Mouse (Mus musculus) olfactory bulb, adult 2 months (tissue): ENCODE measurements around the gene Iqck. TPM values are rescaled to one million over a fixed set of nuclear protein-coding genes. Genes with fewer than 3 reads are reported as not detected.

Experiments used
- H3K27ac ChIP-seq: fragments of 200-500 bp; 2 replicates; pipeline ENCODE4 v1.5.1; 2012; ENCODE audit warnings: low read depth, low read length; ENCODE audit not compliant: insufficient read depth
- H3K4me1 ChIP-seq: fragments of 200-500 bp; 2 replicates; pipeline ENCODE4 v1.6.1; 2012; ENCODE audit warnings: low read length; ENCODE audit not compliant: control insufficient read depth, insufficient read depth
- H3K4me3 ChIP-seq: fragments of 200-500 bp; 2 replicates; pipeline ENCODE4 v1.5.1; 2012; ENCODE audit warnings: mild to moderate bottlenecking, low read depth, low read length, moderate library complexity; ENCODE audit not compliant: insufficient read depth
- CTCF ChIP-seq: fragments of 200-500 bp; IDR thresholded peaks from 2 replicates; pipeline ENCODE4 v1.5.1; 2012; ENCODE audit warnings: low read depth, mild to moderate bottlenecking, low read length, moderate library complexity; ENCODE audit not compliant: insufficient read depth
- POLR2A ChIP-seq: fragments of 200-500 bp; IDR thresholded peaks from 2 replicates; pipeline ENCODE4 v1.6.1; 2012; ENCODE audit warnings: mild to moderate bottlenecking, low read depth, low read length, moderate library complexity; ENCODE audit not compliant: insufficient read depth
- WGBS: fragments of 180-500 bp; shearing (Covaris S2); methylation state at CpG from one replicate; pipeline ENCODE4 v1.1.7; 2018; 5-methylcytosine and 5-hydroxymethylcytosine counted together
- polyA plus RNA-seq: library from polyadenylated mRNA; stranded (reverse); fragments of >200 nt; gene quantifications from 2 replicates; pipeline ENCODE4 v1.2.4, GENCODE M21; 2012; ENCODE audit warnings: low replicate concordance; ENCODE audit not compliant: missing spikeins, insufficient read depth, insufficient read length

Iqck gene
- polyA plus RNA-seq, 1 experiment, result not detected

- Histone ChIP-seq H3K27ac (no peak overlapping the region), H3K4me3 (no peak overlapping the region), H3K4me1 (peaks cover 16% of the 10 kb centered on the region)
- 77% methylated on average over 2 of the region's 2 CpGs for WGBS
- TF ChIP-seq POLR2A (no peak), CTCF (no peak)
These were observed 44.5 kb downstream of the Iqck start for GRCm38 (mm10) chr7:118900090-118900489.

DNA sequence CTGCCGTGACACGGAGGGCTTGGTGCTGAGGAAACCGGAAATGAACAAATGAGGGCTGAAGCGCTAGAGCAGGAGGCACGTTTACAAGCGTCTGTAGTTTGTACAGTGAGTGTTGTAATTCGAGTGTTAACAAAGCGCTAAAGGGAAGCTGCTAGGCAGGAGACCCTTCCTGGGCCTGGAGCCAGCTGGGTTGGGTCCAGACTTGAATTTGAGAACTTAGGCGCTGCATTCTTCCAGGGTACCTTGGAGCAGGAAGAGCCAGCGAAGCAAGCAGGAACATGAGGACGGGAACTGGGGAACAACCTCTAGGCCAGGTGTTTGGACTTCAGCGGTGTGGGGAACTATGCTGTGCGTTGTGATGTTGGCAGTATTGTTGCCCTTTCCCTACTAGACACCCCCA, 47.4 kb downstream of the Iqck start:
- Histone ChIP-seq H3K4me3 (no peak overlapping the region), H3K4me1 (peaks cover 17% of the 10 kb centered on the region), H3K27ac (no peak overlapping the region)
- WGBS, result 27% methylated on average over 13 of the region's 13 CpGs
- no peak for TF ChIP-seq POLR2A
- TF ChIP-seq CTCF, result no peak

DNA sequence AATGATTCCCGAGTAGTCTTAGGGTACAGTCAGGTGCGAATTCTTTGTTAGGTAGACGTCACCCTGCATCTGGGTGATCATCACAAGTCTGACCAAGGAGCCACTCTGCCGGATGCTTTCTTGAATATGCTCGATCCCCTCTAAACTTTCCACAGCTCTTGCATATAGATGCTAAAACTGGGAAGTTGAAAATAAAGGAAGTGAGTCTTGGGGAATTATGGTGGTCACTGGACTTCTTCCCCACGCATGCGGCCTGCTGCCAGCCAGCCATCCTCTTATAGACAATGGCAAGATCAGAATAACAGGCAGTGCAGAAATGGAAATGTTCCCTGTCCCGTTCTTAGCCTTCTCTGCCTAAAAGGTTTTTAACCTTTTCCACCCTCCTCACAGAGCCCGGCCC, 48.3 kb downstream of the Iqck start:
- Histone ChIP-seq H3K4me3 (no peak overlapping the region), H3K4me1 (peaks cover 17% of the 10 kb centered on the region), H3K27ac (no peak overlapping the region)
- TF ChIP-seq CTCF (no peak), POLR2A (no peak)
- WGBS, result 90% methylated on average over 9 of the region's 9 CpGs

GRCm38 (mm10) chr7:118904530-118904929, 49.0 kb downstream of the Iqck start:
- H3K27ac ChIP-seq, result no peak overlapping the region
- peaks cover 17% of the 10 kb centered on the region for H3K4me1 ChIP-seq
- H3K4me3 ChIP-seq, result no peak overlapping the region
- WGBS, result 88% methylated on average over 4 of the region's 4 CpGs
- TF ChIP-seq CTCF (no peak), POLR2A (no peak)

GRCm38 (mm10) chr7:118908961-118909515, 53.5 kb downstream of the Iqck start:
- TF ChIP-seq POLR2A (no peak), CTCF (no peak)

DNA sequence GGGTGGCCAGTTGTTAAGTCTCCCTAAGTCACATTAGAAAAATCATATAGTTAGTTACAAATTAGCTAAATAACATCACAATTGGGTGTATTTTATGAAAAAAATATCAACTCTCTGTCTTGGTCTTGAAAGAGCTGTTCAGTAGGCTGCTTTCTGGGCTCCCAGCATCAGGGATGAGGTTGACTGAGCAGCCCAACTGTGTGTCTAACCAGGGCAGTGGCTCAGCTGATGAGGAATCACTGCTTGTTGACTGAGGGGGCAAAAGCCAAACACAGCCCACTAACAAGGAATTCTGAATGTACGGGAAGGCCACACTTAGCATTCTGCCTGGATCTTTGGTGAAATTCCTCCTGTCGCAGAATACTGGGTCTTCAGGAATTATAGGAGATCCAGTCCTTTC, 54.9 kb downstream of the Iqck start:
- H3K4me3 ChIP-seq, result no peak overlapping the region
- no peak for TF ChIP-seq CTCF
- TF ChIP-seq POLR2A, result no peak
- 82% methylated on average over 2 of the region's 2 CpGs for WGBS
- H3K27ac ChIP-seq, result peak overlapping the region; percentile 16
- H3K4me1 ChIP-seq, result peaks cover 18% of the 10 kb centered on the region

More at GRCm38 (mm10) chr7:118908961-118909515, 53.5 kb downstream of the Iqck start:
- 40% methylated on average over 8 of the region's 8 CpGs for whole genome bisulfite sequencing
- Histone ChIP-seq H3K27ac (peak overlapping the region; percentile 81; the same call in 1 of the 2 replicates), H3K4me1 (peaks cover 20% of the 10 kb centered on the region), H3K4me3 (no peak overlapping the region)

DNA sequence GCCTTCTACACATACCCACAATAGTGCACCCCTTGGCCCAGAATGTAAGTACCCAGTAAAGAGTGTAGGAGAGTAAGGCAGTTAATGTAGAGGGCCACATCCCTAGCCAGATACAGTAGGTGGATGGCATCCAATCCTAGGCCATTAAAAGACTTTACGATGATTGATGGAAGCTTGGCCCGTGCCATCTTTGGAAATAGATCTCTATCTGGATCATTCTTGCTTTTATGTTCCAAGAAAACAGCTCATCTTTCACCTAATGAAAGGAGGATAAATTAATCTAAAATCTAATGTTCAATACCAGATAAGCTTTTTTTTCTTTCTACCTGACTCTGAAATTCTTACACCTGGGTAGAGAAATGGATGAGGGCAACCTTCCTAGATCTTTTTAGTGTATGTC, 55.6 kb downstream of the Iqck start:
- no peak overlapping the region for H3K4me3 ChIP-seq
- peaks cover 18% of the 10 kb centered on the region for H3K4me1 ChIP-seq
- 93% methylated on average over 2 of the region's 2 CpGs for WGBS
- peak overlapping the region; percentile 61; the same call in 1 of the 2 replicates for H3K27ac ChIP-seq
- no peak for TF ChIP-seq CTCF
- TF ChIP-seq POLR2A, result no peak

- Histone ChIP-seq H3K4me1 (peaks cover 17% of the 10 kb centered on the region), H3K4me3 (no peak overlapping the region), H3K27ac (peak overlapping the region; percentile 61; the same call in 1 of the 2 replicates)
- 59% methylated on average over 7 of the region's 7 CpGs for WGBS
- TF ChIP-seq POLR2A, result no peak
- no peak for TF ChIP-seq CTCF
These were observed 56.0 kb downstream of the Iqck start for GRCm38 (mm10) chr7:118911571-118911970.

DNA sequence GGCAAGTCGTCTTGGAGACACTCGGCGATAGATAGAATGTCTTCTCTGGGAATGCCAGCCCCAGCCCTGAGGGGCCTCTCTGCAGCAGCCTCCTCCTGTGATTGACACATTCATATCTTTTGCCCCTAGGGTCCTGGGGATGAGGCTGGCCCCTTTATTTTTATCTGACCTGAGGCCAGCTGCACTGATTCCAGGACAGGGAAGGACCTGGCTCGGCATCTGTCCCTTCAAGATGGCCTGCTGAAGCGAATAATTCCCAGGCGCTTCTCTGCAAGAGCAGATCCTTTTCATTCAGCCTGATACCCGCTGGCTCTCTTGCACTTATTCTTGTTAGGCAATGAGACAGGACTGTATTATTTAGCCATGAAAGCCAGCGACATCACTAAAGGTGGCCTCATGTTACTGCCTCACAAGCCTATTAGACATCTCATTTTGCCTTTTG, 56.5 kb downstream of the Iqck start:
- H3K4me3 ChIP-seq, result no peak overlapping the region
- no peak for TF ChIP-seq POLR2A
- no peak for TF ChIP-seq CTCF
- H3K4me1 ChIP-seq, result peaks cover 15% of the 10 kb centered on the region
- WGBS, result 49% methylated on average over 8 of the region's 8 CpGs
- 0 out of 2 replicates have a peak overlapping the region, but pooled peaks have one; percentile 31 for H3K27ac ChIP-seq

GRCm38 (mm10) chr7:118914561-118915165, 59.1 kb downstream of the Iqck start:
- H3K4me1 ChIP-seq, result peaks cover 12% of the 10 kb centered on the region
- H3K27ac ChIP-seq, result no peak overlapping the region
- TF ChIP-seq CTCF (no peak), POLR2A (no peak)
- WGBS, result 82% methylated on average over 7 of the region's 7 CpGs
- no peak overlapping the region for H3K4me3 ChIP-seq
